Mouse (Mus musculus) embryo, embryonic 10.5 days (tissue): ENCODE measurements at regions not wholly inside any gene's neighbourhood (a gene's known extent, or its start where the extent isn't known, plus 50 kb on each side); places are given as distances from the start of the nearest gene placed in this dataset.
"Not testable (repeated sequence)": the region's sequence is repeated elsewhere in the genome, so short reads cannot be mapped to it uniquely, and the experiment has no call there.

Experiments
- DNase-seq: peaks from one replicate; pipeline ENCODE4 v3.0.0-alpha.2; 2015; ENCODE audit warnings: low spot score

DNA sequence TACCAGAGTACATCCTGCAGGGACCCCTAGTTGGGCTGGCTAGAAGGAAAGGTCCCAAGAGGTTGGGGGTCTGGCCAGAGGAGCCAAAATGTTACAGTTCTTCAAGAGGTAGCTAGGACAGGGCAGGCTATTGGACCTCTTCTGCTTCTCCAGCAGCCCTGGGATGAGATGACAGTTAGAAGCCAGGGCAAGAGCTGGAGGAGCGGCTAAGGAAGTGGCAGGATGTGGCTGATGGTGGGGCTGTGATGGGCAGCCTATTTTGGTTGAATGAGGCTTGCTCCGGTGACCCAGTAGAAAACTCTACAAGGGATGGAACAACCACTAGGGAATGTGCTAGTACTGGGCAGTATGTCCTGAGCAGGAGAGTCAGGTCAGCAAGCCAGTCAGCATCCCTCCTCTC lies 82.8 kb downstream of the Ddx11 start:
- DNase-seq = no peak

DNA sequence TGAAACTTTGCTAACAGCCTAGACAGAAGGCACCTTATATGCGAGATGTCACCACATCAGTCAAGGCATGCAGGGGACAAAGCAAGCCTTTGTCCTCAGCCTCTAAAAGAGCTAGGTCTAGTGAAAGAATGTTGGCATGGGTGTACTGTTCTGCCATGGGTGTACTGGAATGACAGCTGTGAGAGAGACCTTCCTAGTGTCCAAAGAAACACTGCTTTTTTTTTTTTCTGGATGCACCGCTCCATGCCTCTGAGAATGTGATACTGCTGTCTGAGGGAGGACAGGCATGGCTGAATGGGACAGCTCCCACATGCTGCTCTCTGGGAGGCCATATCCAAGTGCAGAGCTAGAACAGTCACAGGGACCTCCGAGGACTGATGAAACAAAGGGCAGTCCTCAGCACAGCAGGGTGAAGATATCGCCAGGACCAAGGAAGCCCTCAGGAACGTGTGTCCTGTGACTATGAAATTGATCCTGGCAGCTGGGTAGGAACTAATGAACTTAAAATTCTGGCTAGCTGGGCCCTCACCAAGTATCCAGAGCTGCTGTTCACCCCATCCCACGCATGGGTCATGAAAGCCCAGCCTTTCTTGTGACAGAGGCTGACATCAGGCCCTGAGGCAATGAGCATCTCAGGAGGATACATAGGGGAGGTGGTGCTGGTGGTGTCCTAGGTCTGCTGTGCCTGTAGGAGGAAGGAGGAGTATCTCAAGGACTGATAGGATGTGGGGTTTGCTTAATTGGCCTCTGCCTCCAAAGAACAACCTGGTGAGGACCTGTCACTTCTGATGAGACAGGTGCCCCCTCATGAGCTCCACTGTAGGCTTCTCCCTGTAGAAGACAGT lies 84.6 kb downstream of the Ddx11 start:
- not testable (repeated sequence) for DNase-seq

DNA sequence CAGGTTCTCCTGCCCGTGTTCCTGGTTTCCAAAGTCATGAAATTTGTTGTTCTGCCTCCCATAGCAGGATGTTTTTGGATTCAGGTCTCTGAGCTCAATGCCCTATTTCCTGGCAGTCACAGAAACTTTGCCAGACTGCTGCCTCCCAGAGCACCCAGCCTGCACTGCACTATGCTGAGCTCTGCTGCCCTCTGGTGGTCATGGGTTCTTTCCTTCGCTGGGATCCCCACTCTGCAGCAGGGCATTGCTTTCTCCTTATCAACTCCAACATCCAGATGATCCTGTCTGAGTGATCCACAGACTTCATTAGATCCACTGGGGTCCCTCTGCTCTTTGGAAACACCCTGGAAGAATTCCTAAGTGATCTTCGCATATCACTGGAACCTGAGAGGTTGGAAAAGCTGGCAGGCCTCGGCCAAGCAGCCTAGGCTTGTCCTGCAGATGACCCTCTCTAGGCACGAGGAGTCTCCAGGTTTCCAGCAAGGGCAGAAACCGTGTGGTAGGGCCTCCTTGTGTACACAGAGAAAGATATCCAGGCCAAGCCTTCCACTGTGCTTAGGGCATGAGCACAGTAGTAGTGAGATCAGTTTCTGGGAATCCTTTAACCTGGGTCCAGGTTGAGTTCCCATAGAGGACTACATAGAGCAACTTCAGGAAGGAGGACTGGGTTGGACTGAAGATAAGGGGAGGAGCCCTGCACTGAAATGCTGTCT lies 85.6 kb downstream of the Ddx11 start:
- DNase-seq = not testable (repeated sequence)

DNA sequence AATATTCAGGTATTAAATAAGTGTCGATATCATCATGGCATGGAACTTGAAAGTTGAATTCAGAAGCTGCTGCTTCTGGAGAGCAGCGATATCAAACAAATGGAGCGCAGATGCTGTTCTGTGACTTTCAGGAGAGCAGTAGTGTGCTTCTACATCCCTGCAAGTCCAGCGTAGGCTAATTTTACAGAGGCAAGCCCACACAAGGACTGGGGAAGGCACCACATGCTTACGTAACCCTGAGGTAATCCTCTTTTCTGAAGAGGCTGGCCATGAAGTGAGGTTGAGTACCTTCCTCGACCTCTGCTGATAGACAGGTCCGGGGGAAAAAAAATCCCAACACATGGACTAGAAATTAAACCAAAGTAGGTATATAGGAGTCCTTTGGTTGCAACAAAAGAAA lies 88.2 kb downstream of the Ddx11 start:
- DNase-seq = no peak

DNA sequence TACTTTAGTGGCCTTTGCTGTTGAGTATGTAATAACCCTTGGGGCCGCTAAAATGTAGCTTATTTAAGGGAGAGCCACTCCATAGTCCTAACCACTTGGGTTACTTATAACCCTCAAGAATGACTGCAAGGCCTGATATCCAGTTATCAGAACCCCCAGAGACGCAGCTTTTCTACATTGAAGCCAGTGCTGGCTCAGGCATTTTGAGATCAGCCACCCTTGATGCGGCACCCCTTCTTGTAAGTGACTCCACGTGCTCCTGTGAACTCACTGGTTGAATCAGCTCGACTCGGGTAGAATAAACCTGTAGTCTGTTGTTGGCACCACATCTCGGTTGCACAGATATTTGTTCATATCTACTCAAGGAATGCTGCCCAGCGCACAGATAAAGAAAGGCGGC lies 89.3 kb downstream of the Ddx11 start:
- no peak for DNase-seq

DNA sequence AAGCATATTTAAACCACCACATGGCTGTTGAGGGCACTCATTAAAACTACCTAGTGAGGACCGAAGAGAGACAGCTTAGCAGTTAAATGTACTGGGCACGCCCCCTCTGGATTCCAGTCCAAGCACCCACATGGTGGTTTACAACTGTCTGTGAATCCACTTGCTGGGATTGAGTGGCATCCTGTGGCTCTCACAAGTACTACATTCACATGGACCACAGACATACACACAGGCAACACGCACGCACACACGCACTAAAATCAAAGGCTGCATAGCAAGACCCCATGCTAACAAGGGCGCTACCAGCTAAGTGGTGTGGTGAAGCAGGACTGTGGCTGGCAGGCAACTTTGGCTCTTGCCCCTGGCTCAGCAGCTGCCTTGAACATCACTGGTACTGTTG lies 95.0 kb downstream of the Ddx11 start:
- no peak for DNase-seq

DNA sequence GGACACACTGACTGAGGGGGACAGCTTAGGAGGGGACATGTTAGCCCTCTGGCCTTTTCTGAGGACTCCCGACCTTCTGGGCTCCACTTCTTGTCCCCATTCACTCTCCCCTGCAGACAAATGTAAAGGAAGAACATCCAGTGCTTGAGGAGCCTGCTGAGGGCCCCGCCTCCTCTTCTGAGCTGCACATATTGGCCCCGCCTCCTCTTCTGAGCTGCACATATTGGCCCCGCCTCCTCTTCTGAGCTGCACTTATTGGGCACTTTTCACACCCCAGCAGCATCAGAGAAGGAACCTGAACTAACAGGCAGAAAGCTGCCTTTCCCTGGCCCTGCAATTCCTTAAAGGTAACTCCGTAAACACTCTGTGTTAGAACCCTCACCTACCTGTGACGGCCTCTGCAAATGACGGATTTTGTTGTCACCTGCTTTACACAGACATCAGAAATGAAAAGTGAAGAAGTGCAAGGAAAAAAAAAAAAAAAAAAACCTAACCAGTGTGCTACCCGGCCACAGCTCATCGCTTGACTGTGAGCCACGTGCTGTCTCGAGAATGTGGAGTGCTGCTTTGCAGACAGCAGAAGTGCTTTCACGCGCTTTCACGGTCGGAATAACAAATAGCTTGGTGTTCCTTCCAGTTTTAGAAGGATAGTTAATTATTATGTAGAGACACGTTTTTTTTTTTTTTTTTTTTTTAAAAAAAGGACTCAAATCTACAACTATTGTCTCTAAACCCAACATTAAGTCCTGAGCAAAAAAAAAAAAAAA lies 96.5 kb downstream of the Ddx11 start:
- no peak for DNase-seq

DNA sequence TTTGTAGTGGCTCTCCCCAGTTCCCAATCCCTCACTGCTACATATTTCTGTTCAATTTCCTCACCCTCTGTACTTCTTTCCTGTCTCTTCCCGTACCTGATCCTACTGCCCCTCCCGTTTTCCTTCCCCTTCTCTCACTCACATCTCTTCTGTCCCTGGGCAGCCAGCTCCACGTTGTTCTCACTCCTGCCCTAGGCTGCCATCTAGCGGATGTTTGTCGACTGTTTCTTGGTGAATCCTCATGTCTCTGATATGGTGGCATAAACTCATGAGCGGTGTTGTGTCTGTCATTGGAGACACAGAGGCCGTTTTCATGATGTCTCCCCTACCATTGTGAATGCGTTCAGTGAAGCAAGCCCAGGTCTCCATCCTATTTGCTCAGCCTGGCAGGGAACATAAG lies 97.9 kb downstream of the Ddx11 start:
- peak; percentile 92 for DNase-seq

DNA sequence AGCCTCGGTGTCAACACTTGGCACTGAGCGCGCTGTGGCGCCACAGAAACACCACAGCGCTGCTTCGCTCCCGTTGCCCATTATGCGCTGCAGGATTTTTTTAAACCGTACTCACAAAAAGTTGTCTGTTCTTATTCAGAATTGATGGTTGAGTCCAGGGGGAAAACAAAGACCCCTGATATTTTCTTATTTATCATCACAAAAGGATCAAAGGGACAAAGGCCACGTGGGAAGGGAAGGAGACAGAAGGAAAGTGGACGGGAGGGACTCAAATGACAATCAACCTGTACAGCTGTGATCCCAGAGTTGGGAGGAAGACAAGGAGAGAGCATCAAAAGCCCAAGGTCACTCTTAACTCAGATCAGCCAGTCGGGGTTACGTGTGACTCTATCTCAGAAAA lies 100.4 kb downstream of the Ddx11 start:
- no peak for DNase-seq

DNA sequence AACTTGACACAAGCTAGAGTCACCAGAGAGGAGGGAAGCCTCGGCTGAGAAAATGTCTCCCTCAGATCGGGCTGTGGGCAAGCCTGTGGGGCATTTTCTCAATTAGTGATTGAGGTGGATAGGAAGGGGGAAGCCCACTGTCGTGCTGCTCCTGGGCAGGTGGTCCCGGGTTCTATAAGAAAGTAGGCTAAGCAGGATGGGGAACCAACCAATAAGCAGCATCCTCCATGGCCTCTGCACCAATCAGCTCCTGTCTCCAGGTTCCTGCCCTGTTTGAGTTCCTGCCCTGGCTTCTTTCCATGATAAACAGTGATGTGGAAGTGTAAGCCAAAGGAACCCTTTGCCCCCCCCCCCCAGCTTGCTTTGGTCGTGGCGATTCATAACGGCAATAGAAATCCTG lies 100.9 kb downstream of the Ddx11 start:
- DNase-seq = no peak

DNA sequence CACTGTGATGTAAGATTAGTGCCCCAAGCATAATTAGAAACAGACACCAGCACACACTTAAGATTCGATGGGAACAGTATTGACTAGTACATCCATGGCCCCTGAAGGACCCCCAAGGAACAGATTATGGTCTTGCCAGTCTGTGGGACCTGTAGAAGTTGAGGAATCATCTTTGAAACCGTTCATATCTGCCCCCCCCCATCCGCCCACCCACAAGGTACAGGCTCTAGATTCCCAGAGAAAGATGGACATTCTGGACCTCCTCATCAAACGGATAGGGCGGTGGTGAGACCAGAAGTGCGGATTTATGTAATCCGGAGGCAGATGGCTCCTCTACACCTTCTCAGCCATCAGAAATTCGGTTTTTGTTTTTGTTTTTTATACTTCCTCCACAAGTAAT lies 109.1 kb downstream of the Ddx11 start:
- DNase-seq = no peak

DNA sequence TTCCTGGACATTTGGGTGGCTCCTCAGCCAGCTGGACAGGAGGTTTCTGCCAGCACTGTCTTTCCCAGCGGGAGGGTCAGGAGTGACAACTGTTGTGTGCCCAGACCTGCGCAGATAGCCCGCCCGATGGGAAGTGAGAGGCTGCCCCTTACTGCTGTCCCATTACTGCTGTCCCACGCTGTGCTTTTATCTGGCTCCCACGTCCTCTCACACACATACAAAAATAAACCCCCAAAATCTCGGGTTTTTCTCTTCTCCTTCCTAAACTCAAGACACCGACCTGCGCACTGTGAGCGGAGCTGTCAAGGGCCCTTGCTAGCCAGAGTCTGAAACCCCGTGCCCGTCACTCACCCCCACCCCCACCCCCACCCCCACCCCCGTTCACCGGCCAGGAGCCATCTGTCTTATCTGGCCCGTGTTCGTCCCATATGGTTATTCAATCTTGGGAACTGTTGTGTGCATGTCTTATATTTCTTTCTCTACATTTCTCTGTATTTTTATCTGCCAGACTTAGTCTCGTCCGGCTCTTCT lies 109.6 kb downstream of the Ddx11 start:
- no peak for DNase-seq

DNA sequence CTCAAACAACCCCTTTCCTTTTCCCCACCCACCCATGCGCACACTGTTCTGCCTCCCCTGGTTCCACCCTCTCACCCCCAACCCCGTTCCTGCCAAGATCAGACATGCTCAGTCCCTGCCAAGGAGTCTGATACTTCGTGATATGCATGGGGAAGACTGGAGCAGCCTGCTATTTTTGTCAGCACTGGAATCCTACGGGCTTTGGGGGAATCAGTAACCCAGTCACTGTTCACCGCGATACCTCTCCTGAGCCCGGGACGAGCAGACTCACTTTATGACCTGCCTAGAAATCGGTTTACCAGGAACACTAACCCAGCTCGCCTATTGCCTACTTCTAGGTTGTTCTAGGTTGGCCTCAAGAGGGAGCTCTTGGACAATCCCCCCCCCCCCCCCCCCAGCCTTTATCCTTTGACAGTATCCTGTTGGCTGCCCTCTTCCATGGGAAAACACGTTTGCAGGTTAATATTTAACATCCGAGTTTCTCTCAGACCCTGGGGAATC lies 110.2 kb downstream of the Ddx11 start:
- DNase-seq = peak; percentile 21

DNA sequence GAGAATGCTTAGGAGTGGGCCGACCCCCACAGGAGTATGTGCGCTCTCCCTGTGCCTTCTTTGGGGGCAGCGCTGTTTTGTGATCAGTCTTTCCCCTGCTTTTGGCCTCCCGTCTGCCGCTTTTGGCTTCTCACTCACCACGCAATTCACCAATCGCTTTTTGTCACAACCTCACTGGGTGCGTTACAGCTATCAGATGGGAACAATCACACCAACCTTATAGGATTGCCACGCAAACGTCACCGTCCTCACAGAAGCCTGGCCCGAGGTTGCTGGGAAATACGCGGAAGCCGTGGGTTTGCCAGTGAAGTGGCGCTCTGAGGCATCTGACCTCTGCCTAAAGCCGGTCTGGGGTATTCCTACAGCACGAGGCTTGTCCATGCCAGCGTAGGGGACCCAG lies 111.1 kb downstream of the Ddx11 start:
- DNase-seq = no peak

DNA sequence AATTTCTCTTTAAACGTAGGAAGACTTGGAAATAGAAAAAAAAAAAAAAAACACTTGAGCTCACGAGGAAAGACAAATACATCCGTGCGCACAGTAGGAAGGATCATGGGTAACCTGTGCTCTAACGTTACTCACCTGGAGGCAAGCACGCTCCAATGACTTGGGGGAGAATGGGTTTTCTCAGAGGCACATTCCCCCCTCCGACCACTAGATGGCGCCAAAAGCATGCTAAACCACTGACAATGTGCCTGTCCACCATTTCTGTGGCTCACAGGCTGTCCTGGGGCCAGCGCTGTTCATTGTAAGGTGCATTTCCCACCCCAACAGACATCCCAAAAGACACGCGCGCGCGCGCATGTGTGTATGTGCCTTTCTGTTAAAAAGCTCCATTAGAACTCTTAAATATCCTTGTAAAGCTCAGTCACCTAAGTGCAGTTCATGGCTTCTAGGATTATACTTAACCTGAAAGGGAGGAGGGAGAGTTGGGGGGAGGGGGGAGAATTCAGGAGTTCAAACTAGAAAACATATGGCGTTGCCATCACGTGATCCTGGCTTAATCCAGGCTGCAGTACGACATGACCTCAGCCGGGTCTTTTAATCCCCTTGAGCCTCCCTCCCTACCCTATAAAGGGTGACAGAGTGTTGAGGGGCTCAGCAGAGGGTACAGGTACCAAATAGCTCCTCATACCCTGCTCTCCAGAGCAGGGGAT lies 111.9 kb downstream of the Ddx11 start:
- peak; percentile 93 for DNase-seq

DNA sequence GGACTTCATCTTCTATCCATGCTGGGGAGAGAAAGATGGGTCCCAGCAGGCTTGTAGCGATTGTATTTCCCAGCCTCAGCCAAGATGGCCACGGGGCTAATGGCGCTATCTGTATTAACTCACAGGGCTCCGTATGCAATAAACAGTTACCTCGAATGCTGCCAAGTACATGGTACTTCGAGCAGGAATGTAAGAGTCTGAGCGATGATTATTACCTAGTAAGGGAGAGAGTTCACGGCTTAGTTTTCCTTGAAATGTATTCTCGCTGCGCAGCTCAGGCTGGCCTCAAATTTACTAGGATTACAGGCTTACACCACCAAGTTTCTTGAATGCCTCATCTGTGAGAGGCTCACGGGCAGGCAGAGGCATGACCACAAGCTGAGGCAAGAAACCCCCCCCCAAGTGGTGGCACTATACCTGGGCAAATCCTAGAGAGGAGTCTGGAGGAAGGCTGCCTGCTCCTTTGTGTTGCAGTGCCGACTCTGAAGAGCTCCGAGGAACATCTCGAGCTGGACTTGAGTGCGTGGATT lies 112.6 kb downstream of the Ddx11 start:
- DNase-seq = no peak

DNA sequence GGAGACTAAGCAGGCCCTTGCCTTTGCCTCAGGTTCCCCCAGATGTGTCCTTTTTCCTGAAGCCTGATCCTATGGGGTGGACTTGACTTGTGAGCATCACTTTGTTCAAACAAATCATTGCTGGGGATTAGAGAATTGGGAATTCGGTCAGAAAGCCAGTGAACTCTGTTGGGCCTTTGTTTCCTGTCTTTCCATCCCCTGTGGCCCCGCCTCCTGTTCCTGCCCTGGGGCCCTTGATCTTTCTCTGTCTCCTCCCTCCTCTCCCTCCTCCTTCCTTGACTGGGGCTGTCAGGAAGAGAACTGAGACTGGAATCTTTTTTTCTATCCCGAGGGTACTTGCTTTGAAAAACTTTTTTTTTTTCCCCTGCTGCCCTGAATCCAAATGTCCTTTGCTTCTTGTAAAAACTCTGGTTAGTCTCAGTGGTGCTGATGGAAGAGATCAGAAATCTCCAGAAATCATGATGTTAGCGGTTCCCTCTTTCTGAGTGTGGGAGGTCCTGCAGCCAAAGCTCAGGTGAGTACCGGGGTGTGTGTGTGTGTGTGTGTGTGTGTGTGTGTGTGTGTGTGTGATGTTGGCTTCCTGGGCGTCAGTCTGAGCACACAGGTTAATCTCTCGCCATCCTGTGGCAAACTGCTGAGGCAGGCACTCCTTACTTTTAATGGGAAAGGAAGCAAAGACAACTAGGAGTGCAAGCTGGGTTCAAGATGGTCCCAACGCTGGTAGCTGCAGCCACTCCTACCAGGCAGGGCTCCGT lies 118.7 kb downstream of the Ddx11 start:
- peak; percentile 88 for DNase-seq

DNA sequence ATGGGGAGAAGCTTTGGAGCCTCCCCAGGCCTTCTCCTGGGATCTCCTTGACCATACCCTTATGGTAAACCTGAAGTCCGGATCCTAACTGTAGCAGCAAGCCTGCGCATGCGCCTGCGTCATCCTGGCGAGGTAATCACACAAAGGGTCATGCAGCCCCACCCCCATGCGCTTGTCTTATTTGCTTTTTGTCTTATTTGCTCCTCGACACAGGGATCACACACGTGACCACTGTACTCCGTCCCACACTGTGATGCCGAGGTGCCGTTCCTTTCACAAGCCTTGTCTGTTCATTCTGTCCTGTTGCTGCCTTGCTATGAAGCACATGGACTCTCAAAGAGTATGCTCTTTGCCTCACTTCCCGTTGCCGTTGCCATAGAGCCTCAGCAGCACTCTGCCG lies 120.9 kb downstream of the Ddx11 start:
- no peak for DNase-seq

DNA sequence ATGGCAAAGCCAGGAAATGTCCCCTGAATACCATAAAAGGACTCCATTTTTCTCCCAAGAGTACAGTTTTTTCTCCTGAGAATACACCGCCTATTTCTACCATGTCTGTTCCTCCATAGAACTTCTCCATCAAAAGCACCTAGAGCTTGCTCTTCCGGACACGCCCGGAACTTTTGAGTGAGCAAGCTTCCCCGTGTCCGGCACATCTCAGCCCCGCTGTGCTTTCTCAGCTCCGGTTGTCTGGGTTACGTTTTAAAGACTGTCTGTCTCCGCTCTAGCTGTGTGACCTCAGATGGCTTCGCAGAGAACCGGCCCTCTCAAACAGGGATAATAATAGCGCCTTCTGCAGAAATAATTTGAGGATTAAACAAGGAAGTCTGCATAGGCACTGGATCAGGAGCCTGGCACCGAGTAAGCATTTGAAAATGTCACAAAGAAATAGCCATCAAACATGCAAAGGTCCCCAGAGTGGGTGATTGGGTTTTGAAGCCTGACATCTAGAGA lies 122.8 kb downstream of the Ddx11 start:
- DNase-seq = no peak

DNA sequence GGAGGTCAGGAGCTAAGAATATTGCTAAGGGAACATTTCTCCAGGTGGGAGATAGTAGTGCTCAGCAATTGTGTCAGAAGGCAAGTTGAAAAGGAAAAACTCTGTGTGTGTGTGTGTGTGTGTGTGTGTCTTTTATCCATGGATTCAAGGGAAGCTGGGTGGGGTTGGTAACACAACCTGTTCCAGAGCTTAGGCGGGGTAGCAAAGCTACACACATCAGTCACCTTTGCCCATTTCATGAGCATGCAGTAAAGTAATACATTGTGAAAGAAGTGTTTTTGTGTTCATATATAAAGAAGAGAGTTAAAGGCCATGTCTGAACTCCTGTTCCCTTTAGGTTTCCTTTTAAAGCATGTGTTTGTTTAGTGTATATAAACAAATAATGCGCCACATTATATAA lies 128.2 kb downstream of the Ddx11 start:
- no peak for DNase-seq

DNA sequence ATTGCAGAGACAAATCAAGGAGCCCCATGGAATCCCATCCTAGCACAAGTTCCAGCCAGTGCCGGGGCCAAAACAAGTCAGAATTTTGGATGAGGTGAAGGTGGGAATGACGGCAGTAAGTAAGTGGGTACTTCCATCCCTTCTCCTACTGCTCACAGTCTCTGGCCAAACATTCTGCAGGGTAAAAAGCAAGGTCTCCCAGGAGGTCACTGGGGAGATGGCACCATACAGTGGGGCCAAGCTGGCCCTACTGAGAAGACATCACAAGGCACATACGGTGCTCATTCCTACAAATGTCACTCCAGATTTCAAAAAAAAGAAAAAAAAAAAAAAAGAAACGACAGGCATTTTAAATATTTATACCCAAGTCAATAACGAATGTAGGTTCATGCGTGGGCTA lies 129.6 kb downstream of the Ddx11 start:
- DNase-seq = no peak
